Mouse (Mus musculus): ENCODE data around the gene Olfr854.

GRCm38 (mm10) chr9:19567282-19567681 lies at the start of gene Olfr854:
- TF ChIP-seq CTCF (IDR thresholded peaks at IDR 0.05; ENCODE audit: low read depth) = no peak
- TF ChIP-seq EP300 (IDR thresholded peaks at IDR 0.05; ENCODE audit: low read depth) = no peak
